Mouse (Mus musculus) CD4-positive, CD25-positive, alpha-beta regulatory T cell, adult 4 months (primary cell): ENCODE results near the gene Phc2. TPM values are rescaled to one million over a fixed set of nuclear protein-coding genes. Genes with fewer than 3 reads are reported as not detected.

ENCODE experiments used
- ATAC-seq: one replicate; pipeline ENCODE4 v1.8.0; 2017
- polyA plus RNA-seq, 2 experiments: library from polyadenylated mRNA; unstranded; fragments of 100-300 nt; shearing (Covaris generic); gene quantifications; one replicate each; pipeline ENCODE4 v1.2.1; 2017

Gene Phc2
- polyA plus RNA-seq, 2 experiments from 2014 or later = 13.1 to 14.1 TPM

DNA sequence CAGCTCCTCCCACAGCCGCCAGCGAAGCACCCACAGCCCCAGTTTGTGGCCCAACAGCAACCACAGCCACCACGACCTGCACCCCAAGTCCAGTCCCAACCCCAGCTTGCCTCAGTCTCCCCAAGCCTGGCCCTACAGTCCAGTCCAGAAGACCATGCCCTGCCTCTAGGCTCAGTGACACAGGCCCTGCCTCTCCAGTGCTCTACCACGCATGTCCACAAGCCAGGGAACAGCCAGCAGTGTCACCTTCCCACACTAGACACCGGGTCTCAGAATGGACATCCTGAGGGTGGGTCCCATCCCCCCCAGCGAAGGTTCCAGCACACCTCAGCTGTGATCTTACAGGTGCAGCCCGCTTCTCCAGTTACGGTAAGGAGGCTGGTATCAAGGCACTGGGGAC is 68.4 kb downstream of the Phc2 start:
- ATAC-seq = no peak

DNA sequence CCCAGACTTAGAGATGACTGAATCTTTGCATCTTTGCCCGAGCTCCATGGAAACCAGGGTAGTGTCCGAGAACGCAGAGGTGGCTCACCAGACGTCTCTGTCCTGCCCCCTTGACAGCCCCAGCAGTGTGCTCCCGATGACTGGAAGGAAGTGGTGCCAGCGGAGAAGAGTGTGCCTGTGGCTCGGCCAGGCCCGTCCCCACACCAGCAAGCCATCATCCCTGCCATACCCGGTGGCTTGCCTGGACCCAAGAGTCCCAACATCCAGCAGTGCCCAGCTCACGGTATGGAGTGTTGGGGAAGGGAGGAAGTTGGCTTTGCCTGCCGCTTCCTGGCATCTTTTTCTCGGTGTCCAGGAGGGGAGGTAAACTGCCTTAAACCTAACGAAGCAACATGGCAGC is 68.9 kb downstream of the Phc2 start:
- ATAC-seq = no peak

DNA sequence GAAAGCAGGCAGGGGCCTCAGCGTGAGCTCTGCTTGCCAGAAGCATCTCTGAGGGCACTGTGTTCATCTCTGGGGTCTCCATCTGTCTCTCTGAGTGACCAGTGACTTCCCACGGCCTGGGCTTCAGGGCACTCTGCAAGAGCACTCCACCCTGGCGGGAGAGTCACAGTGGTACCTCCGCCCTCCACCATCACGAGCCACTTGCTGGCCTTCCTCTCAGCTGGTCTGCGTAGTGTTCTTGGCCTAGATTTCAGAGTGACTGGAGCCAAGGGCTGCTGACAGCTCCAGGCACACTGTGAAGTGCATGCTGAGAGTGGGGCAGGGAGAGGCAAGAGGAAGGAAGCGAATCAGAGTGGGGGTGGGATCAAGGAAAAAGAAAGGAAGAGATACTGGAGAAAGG is 69.6 kb downstream of the Phc2 start:
- no peak for ATAC-seq

DNA sequence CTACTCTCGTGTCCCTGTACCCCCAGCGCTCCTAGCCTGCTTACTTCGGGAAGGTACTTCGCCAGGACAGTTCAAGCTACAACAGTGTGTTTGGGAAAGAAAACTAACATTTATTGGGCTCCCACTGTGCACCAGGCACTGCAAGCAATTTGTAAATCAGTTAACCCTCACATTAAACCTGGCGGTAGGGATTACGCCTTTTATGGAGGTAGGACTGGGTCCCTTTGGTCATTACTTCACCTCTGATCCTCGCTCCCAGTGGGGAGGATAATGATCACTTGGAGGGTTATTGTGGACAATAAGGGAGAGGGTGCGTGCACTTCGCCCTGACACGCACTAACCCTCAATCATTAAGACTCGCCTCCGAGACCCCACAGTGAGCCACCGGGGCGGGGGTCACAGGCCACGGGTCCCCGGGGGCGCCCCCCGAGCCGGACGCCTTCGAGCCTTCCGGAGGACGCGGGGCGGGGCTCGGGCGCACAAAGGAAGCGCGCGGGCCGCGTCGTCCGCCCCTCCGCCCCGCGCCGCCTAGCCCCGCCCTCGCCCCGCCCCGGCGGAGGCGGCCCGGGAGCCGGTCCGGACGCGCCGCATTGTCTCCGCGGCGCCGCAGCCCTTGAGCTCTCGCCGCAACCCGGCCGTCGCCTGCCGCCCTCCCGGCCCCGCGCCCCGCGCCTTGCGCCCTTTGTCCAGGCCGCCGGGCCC is 72.7 kb downstream of the Phc2 start:
- peak; percentile 77 for ATAC-seq

DNA sequence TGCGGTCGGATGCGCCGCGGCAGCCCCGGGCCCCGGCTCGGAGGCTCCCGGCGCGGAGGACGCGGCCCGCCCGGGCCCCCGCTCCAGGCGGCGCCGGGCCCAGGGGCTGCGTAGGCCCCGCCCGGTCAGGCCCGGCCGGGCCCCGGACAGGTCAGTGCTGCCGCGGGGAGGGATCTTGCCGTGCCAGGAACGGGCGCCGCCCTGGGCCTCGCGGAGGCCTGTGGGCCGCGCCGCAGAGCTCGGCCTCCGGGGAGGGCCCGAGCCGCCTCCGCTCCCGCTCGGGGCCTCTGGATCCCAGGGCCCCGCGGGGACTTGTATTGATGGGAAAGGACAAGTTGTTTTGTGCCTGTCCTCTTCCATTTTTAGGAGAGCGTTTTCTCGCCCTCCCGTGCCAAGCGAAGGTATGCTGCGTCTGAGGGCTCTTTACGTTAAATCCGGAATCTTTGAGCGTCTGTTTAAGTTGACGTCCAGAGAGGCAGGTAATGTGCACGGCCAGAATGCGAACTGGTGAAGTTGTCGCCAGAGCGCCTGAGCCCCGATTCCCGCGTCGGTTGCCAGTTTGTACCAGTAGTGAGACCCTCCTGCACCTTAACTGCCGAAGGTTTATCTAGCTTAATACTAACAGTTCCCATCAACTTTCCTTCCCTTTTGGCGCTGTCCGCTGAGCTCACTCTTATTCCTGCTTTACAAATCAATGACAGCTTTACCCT is 73.4 kb downstream of the Phc2 start:
- peak; percentile 22 for ATAC-seq

DNA sequence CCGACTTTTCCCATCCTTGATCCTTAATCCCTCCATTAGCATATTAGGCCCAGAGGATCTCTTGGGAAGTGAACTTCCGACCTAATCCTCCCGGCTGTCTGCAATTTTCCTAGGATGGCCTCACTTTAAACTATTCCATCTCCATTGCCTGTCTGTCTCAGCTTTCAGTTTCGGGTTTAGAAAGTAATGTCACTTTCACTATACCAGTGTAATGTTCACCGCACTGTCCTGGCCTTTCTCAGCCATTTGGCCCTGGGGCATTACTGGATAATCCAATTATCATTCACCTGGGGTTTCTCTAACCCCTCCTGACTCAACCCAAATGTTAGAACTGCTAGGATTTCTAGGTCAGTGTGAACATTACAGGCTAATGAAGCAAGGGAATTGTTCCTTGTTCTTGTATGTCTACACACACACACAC is 73.9 kb downstream of the Phc2 start:
- peak; percentile 65 for ATAC-seq

DNA sequence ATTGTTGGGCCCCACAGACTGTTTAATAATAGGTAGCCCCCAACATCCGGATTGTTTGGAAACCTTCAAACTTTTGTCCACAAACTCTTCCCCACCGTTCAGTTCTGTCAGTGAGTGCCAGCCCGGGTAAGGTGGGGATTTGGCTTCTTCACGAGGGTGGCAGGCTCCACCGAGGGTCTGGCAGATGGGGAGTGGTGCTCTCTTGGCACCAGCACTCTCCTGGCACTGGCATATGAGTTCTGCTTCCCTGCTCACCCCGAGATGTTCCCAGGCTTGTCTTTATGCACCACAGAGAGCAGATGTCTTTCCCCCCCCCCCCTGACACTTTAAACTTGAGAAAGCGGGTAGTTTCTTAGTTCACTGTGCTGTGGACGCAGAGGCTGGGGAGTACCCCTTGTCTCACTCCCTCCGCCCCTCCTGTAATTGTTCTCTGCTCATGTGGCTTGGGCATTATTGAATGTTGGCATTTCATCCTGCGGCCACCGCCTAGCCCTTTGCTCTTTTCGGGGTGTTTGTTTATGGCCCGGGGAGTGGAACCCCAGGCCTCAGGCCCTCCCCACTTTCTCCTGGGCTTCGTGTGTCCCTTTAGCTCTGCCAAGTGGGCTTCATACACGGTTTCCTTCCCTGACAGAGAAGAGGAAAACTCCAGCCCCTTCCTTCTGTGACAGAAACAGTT is 74.7 kb downstream of the Phc2 start:
- ATAC-seq = no peak

DNA sequence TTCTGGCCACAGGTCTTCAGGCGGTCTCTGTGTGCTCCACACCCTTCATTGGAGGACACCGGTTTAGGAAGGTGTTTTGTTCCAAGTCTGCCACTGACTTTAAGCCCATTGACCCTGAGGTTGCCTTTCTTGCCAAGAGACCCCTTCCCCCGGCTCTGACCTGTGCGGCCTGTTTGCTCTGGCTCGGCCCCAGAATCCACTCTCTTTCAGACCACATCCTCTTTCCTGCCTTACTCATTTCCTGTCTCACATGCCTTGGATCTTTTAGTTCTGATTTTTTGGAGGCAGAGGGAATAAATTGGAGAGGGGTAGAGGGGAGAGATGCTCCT is 75.2 kb downstream of the Phc2 start:
- peak; percentile 16 for ATAC-seq

DNA sequence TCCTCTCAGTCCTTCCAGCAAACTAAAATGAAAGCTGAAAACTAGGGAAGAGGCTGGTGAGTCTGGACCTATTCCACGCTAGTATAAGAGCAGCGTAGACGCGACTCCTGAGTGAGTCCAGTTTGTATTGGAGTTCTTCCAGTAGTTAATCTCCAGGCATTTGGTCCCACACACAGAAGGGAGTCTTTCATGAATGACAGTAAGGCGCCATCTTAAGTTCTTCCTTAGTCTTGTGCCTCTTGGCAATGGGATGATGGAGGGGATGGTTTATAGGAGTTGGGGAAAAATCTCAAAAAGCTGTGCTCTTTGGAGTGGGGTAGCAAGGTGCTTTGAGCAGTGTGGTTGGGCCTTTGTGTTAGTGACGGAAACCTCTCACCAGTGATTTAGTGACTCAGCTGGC is 75.8 kb downstream of the Phc2 start:
- no peak for ATAC-seq

DNA sequence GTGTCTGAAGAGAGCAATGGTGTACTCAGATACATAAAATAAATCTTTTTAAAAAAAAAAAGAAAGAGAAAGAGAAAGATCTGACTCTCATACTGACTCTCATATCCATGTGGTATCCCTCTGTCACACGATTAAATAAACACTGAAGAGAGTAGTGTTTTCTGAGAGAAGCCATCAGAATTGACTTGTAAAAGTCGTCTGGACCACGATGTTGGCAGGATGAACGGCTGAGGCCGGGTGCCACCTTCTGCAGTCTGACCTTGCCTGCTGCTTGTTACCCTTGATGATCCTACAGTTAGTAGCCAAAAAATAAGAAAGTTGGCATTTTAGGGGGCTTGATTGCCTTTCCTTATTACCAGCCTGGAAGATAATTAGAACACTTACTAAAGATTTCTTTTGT is 78.3 kb downstream of the Phc2 start:
- ATAC-seq = no peak

DNA sequence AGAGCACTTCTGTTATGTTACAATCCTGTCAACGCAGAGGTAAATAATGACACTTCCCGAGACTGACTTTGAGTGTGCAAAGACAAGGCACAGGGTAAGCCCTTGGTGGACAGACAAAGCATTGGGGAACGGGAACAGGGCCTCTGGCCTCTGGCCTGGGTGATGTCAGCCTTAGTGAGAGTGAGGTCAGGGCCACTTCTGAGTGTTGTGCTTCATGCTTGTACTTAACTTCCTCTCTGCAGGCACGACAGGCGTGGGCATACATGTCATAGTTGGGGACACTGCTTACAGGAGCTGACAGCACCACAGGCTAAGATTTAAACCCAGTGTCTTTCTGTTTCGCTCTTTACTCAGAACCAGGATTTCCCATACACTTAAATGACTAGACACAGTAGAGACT is 79.0 kb downstream of the Phc2 start:
- ATAC-seq = peak; percentile 29

DNA sequence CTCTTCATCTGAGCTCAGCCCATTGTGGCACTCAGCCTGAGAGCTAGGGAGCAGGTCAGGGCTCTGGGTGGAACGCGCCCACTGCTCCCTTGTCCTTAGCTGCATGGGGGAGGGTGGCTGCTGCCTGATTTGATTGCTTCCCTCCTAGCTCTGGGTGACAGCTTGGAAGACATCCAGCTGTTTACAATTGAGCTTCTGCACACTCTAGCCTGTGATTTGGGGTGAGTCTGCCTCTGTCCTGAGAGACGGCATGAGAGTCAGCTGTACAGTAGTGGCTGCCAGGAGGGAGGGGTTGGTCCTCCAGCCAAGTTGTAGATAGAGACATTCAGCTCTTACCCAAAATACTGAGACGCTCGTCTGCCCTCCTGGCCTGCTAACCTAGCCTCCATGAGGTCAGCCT is 79.7 kb downstream of the Phc2 start:
- no peak for ATAC-seq

DNA sequence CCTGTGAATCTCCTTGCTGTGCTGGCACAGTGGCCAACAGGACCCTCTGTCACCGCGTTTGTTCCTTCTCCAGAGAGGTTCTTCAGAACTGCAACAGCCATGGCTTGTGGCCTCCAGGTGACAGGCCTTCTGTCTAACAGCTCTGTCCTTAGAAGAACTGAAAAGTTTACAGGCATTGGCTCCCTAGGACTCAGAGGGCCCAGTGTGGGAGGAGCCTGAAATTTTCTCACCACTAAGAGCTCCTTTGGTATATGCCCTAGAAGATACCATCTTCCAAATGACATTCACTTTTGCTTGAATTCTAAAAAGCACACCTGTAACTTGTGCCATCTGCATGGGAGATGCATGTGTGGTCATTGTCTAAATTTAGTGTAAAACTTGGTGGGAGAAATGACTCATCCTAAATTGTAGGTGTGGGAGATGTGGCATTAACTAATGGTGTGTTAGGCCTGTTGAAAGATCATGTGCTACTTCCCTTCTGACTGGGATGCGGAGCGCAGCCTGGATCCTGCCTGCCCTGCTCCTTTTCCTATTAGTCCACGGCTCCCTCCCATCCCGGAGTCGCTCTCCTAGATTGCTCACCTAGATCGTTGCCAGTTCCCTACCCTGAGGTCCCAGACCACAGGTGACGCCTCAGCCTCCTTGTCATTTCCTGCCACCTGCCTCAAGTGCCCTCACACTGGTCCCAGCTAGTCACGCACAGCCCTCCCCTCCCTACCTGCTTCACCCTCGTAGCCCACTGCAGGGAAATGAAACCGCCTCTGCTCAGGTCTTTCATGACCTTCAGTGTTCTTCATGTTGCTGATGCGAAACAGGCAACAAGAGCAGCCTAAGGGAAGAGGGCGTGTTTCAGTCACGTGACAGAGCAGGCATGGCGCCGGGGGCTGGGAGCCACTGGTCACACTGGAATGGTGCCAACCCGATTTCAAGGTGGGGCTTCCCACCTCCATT is 80.5 kb downstream of the Phc2 start:
- ATAC-seq = peak; percentile 88

DNA sequence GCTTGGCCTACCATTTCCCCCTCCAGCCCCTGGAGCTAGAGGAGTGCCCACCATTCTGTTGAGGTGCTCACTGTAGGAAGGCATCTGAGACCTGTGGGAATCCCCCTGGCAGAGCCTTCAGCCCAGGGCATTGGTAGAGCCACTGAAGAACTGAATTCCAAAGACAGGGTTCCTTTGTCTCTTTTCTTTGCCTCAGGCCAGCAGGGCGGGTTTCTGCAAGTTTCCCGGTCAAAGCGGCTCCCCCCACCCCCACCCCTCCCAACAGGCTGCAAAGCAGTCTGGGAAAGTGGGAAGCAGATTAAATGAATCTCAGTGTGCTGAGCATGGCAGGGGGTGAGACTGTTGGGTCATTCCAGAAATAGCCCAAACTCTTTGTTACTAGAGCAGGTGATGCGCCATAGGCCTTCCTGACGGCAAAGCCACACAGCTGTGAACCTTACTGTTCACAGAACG is 82.7 kb downstream of the Phc2 start:
- no peak for ATAC-seq

DNA sequence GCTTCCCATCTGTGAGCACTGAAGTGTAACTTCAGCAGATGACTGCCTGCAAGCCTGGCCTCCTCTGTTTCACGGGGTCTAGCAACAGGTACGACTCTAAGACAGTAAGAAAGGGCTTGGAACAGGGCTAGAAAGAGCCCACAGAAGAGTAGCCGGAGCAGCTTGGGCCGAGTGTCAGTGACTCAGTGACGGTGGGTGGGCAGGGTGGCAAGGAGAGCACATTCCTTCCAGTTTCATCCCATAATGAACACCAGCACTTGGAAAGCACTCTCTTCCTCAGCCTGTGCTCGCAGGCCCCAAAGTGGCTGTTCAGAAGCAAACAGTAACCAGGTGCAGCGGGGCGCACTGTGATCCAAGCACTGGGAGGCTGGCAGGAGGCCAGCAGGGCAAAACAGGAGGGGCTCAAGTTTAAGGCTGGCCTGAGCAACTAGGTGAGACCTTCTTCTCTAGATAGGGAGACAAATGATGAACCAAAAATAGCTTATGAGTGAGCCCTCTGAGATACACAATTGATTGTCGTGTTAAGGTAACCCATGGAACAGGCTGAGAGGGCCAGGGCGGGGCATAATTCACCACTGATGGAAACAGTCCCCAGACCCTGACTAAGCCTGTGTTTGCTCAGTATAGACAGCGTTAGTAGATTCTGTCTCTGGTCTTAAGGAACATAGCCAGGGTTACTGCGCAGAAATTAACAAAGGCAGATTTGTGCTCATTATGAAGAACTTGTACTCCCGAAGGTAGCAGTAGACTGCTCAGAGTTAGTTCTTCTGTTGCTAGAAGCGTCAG is 83.5 kb downstream of the Phc2 start:
- no peak for ATAC-seq

DNA sequence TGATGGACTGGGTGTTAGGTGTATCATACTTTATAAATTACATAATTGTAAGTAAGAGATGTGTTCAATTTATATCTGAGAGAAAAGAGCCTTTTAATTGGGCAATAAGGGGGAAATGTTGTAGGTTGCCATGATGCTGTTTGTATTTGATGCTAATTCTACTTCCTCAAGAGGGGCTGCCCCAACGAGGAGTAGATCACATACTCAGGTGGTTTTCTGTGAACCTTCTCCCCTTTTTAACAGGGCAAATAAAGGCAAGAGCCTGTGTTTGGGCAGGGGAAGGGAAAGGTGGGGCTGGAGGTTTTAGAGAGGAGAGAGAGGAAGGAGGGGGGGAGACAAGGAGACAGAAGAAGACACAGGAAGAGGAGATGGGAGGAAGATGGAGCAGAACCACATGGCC is 86.4 kb downstream of the Phc2 start:
- ATAC-seq = peak; percentile 60

DNA sequence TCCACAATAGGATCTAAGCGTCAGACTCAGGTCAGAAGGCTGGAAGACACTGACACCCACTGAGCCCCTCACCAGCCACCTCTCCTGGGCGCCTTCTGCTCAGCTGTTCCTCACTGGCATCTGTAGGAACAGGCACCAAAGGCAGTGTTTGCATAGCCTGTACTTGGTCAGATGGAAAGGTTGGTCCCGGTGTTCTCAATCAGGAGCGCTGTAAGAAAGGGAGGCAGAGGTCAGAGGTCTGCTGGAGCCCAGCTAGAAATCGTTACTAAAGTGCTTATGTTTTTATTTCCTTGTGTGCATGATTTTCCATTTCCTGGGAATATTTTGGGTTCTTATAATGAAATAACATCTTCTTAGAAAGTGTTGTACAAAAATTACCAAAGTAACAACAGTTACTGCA is 87.4 kb downstream of the Phc2 start:
- no peak for ATAC-seq

DNA sequence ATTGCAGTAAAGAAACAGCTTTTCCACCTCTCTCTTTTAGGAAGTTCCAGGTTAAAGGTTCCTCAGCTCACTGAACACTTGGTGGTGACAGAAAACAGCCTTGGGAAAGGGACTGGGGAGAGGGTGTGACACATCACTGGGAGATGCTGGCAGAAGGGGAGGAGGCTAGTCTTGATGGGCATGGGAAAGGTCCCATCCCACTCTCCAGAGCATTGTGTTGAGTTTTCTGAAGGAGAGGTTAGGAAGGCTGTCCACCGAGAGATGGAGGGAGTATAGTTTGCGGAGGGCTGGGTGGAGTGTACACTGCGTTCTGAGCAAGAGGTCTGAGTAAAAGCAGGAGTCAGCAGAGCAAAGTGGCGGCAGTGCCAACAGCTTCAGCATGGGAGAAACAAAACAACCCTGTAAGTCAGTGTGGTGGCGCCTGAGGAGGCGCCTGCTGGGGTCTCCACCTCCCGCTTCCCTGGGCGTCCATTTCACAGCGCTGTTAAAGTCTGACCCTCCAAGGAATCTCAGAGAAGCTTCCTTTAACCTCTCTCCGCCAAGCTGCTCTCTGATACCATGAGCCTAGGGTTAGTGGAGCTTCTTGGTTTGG is 88.0 kb downstream of the Phc2 start:
- ATAC-seq = no peak

DNA sequence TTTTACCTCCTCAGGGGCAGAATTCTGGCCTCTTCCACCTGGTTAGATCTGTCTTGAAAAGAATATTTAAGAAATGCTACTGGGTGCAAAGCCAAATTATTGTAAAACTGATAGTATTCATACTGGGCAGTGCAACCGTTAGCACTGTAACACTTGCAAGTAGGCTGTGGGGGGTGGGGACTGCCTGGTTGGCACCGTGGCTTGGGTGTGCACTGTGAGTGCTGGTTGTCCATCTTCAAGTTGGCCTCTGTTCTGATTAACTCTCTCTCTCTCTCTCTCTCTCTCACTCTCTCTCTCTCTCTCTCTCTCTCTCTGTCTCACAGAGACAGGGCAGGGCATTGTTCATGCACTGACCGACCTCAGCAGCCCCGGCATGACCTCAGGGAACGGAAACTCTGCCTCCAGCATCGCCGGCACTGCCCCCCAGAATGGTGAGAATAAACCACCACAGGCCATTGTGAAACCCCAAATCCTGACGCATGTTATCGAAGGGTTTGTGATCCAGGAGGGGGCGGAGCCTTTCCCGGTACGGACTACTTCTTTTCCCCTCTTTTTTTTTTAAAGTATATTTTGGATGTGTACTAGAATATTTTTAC is 88.6 kb downstream of the Phc2 start:
- no peak for ATAC-seq

DNA sequence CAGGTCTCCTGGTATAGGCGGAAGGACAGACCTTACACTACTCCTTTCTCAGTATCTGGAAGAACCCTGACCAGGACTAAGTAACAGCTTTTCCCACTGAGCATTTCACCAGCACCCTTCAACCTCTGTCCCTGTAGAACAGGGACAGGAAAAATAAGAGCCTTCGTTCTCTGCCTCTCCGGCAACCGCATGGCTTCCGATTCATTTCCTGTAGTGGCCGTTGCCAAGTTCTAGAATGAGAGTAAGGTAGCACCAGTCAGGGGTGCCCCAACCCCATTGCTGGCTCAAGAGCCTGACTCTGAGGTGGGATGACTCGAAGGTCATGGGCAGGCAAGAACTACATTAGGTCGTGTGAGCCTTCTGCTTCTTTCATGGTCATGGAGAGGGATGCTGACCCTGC is 90.7 kb downstream of the Phc2 start:
- ATAC-seq = no peak

DNA sequence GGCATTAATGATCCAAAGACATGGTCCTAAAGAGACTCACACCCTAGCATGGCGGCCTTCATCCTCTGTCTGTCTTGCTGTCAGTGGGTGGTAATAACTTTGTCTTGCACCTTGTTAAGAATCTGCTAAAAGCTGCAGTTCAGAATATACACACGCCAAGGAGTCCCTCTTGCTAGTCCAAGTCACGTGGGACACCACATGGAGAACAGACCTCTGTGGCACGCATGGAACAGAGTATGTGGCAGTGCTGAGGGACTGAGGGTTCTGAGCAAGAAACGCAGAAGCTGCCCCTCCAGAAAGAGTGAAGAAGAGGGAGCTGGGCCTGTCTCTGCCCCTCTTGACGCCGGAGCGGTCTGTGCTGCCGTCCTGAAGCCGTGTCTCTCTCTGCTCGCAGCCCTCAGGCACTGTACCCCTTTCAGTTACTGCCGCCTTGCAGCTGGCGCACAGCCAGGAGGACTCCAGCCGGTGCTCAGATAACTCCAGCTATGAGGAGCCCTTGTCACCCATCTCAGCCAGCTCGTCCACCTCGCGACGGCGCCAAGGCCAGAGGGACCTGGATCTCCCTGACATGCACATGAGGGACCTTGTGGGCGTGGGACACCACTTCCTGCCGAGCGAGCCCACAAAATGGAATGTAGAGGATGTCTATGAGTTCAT is 93.2 kb downstream of the Phc2 start:
- ATAC-seq = no peak
